ENCODE assay signal across 19 mouse cellular contexts in genomic region chr5:115015121-115015520, GRCm38 (mm10). TPM values are rescaled to one million over a fixed set of nuclear protein-coding genes. Genes with fewer than 3 reads are reported as not detected.
DNase-seq lines count a peak whose midpoint lies in the region; ATAC-seq and TF ChIP-seq lines count a peak whose summit lies in the region.
"Had no signal": no experiment of that assay in that cellular context is flagged by ENCODE, and none has a peak within 500 bp of the region (broad histone marks: within the 10 kb centered on the region; RNA-seq: fewer than 3 reads in every experiment).

No protein-coding gene starts in this region.

- DNase-seq in limb, embryonic 10.5 days (ENCODE audit: low spot score), result no peak
- peak; percentile 77 for DNase-seq in midbrain, embryonic 11.5 days (ENCODE audit: low spot score, missing footprints)
- no peak for DNase-seq in layer of hippocampus, adult 2 months (ENCODE audit: low spot score in 2 of 2)
- DNase-seq in testis, postnatal 14 days (ENCODE audit: low spot score), result no peak
- DNase-seq: cerebellum, adult 18-20 months; gastrocnemius, postnatal 25 days; kidney, postnatal 10 days; right cerebral cortex, adult 18-20 months; thymus, adult 2 months had no signal

- H3K9ac ChIP-seq in limb, embryonic 13.5 days, result no peak overlapping the region
- no peak overlapping the region for H3K9ac ChIP-seq in midbrain, embryonic 11.5 days (ENCODE audit: low read length)
- no peak overlapping the region for H3K9ac ChIP-seq in midbrain, embryonic 15.5 days
- no peak overlapping the region for H3K9ac ChIP-seq in limb, embryonic 15.5 days
- H3K9ac ChIP-seq: forebrain, embryonic 13.5 days; hindbrain, embryonic 15.5 days; limb, embryonic 12.5 days had no signal

- no peak overlapping the region for H3K4me3 ChIP-seq in limb, embryonic 13.5 days
- H3K4me3 ChIP-seq in limb, embryonic 10.5 days, result no peak overlapping the region
- H3K4me3 ChIP-seq in midbrain, embryonic 11.5 days (ENCODE audit: low read depth, low read length), result no peak overlapping the region
- no peak overlapping the region for H3K4me3 ChIP-seq in midbrain, embryonic 15.5 days
- no peak overlapping the region for H3K4me3 ChIP-seq in limb, embryonic 15.5 days
- no peak overlapping the region for H3K4me3 ChIP-seq in layer of hippocampus, adult 2 months
- H3K4me3 ChIP-seq: embryonic facial prominence, embryonic 10.5 days; forebrain, embryonic 13.5 days; hindbrain, embryonic 15.5 days; limb, embryonic 12.5 days had no signal

- no peak for TF ChIP-seq CTCF in layer of hippocampus, adult 2 months (conservative IDR thresholded peaks at IDR 0.05)

- WGBS in limb, embryonic 13.5 days, result 61% methylated on average over 4 of the region's 4 CpGs
- 82% methylated on average over 4 of the region's 4 CpGs for WGBS in limb, embryonic 10.5 days
- 69% methylated on average over 4 of the region's 4 CpGs for WGBS in midbrain, embryonic 11.5 days
- WGBS in midbrain, embryonic 15.5 days, result 43% methylated on average over 4 of the region's 4 CpGs
- WGBS in limb, embryonic 15.5 days, result 51% methylated on average over 4 of the region's 4 CpGs

- H3K4me1 ChIP-seq in limb, embryonic 13.5 days, result peaks cover 44% of the 10 kb centered on the region
- peaks cover 27% of the 10 kb centered on the region for H3K4me1 ChIP-seq in limb, embryonic 10.5 days
- H3K4me1 ChIP-seq in midbrain, embryonic 11.5 days (ENCODE audit: control insufficient read depth, insufficient read depth, low read length), result peaks cover 22% of the 10 kb centered on the region
- H3K4me1 ChIP-seq in midbrain, embryonic 15.5 days, result peaks cover 35% of the 10 kb centered on the region
- H3K4me1 ChIP-seq in limb, embryonic 15.5 days, result peaks cover 28% of the 10 kb centered on the region

- no peaks in the 10 kb centered on the region for H3K36me3 ChIP-seq in limb, embryonic 13.5 days
- 0 out of 2 replicates have a peak, but pooled peaks cover 2% of the 10 kb centered on the region for H3K36me3 ChIP-seq in limb, embryonic 10.5 days
- no peaks in the 10 kb centered on the region for H3K36me3 ChIP-seq in midbrain, embryonic 11.5 days (ENCODE audit: control insufficient read depth, insufficient read depth, low read length)
- H3K36me3 ChIP-seq in midbrain, embryonic 15.5 days (replicated peaks), result no peaks in the 10 kb centered on the region
- H3K36me3 ChIP-seq in limb, embryonic 15.5 days, result no peaks in the 10 kb centered on the region
- H3K36me3 ChIP-seq: hindbrain, embryonic 15.5 days; limb, embryonic 12.5 days had no signal

- no peaks in the 10 kb centered on the region for H3K9me3 ChIP-seq in limb, embryonic 13.5 days
- no peaks in the 10 kb centered on the region for H3K9me3 ChIP-seq in limb, embryonic 10.5 days (replicated peaks)
- no peaks in the 10 kb centered on the region for H3K9me3 ChIP-seq in midbrain, embryonic 11.5 days (ENCODE audit: control insufficient read depth, low read length)
- H3K9me3 ChIP-seq in midbrain, embryonic 15.5 days, result no peaks in the 10 kb centered on the region
- H3K9me3 ChIP-seq in limb, embryonic 15.5 days, result no peaks in the 10 kb centered on the region
- H3K9me3 ChIP-seq: embryonic facial prominence, embryonic 10.5 days; forebrain, embryonic 13.5 days; hindbrain, embryonic 15.5 days; limb, embryonic 12.5 days had no signal

- no peaks in the 10 kb centered on the region for H3K27me3 ChIP-seq in limb, embryonic 13.5 days
- H3K27me3 ChIP-seq in limb, embryonic 10.5 days (ENCODE audit: low read depth, poor library complexity, severe bottlenecking), result no peaks in the 10 kb centered on the region
- no peaks in the 10 kb centered on the region for H3K27me3 ChIP-seq in midbrain, embryonic 11.5 days (ENCODE audit: control insufficient read depth, insufficient read depth, low read length)
- H3K27me3 ChIP-seq in midbrain, embryonic 15.5 days (replicated peaks), result no peaks in the 10 kb centered on the region
- H3K27me3 ChIP-seq in limb, embryonic 15.5 days, result no peaks in the 10 kb centered on the region
- H3K27me3 ChIP-seq: forebrain, embryonic 13.5 days; hindbrain, embryonic 15.5 days; limb, embryonic 12.5 days had no signal

- H3K27ac ChIP-seq in limb, embryonic 13.5 days, result no peak overlapping the region
- no peak overlapping the region for H3K27ac ChIP-seq in limb, embryonic 10.5 days
- no peak overlapping the region for H3K27ac ChIP-seq in midbrain, embryonic 11.5 days (ENCODE audit: low read depth, low read length)
- H3K27ac ChIP-seq in midbrain, embryonic 15.5 days, result no peak overlapping the region
- H3K27ac ChIP-seq in limb, embryonic 15.5 days, result no peak overlapping the region
- H3K27ac ChIP-seq in layer of hippocampus, adult 2 months, result no peak overlapping the region
- H3K27ac ChIP-seq: embryonic facial prominence, embryonic 10.5 days; forebrain, embryonic 13.5 days; hindbrain, embryonic 15.5 days had no signal

- H3K4me2 ChIP-seq in limb, embryonic 13.5 days (replicated peaks), result 0 out of 2 replicates have a peak overlapping the region, but pooled peaks have one; percentile 11
- no peak overlapping the region for H3K4me2 ChIP-seq in midbrain, embryonic 11.5 days
- H3K4me2 ChIP-seq in midbrain, embryonic 15.5 days, result no peak overlapping the region
- H3K4me2 ChIP-seq in limb, embryonic 15.5 days, result 0 out of 2 replicates have a peak overlapping the region, but pooled peaks have one; percentile 1
- H3K4me2 ChIP-seq: hindbrain, embryonic 15.5 days; limb, embryonic 12.5 days had no signal

- ATAC-seq in limb, embryonic 13.5 days (ENCODE audit: low FRiP score, low read depth), result no peak
- no peak for ATAC-seq in midbrain, embryonic 11.5 days (ENCODE audit: low FRiP score)
- ATAC-seq in midbrain, embryonic 15.5 days (replicated peaks), result no peak
- no peak for ATAC-seq in limb, embryonic 15.5 days (ENCODE audit: insufficient number of reproducible peaks, low FRiP score, low TSS enrichment, low read depth)
- ATAC-seq: forebrain, embryonic 13.5 days had no signal

RNA-seq across cellular contexts. Expression of gene Sppl3, which starts 4.2 kb away (rescaled TPM):
- polyA plus RNA-seq in limb, embryonic 13.5 days (2015; fragmentation: Nextera tagmentation; extraction: Ambion mirVana), result 16.2 and 17.3 TPM in 2 replicates
- polyA plus RNA-seq in limb, embryonic 10.5 days (2016; fragmentation: Nextera tagmentation; extraction: Ambion mirVana), result 15.2 and 15.3 TPM in 2 replicates
- polyA plus RNA-seq in midbrain, embryonic 11.5 days (2014; fragmentation: Nextera tagmentation; extraction: Ambion mirVana), result 21.7 and 23.6 TPM in 2 replicates
- polyA plus RNA-seq in midbrain, embryonic 15.5 days (2015; fragmentation: Nextera tagmentation; extraction: Ambion mirVana), result 35.1 and 47.1 TPM in 2 replicates
- 18.6 and 19.9 TPM in 2 replicates for polyA plus RNA-seq in limb, embryonic 15.5 days (2015; fragmentation: Nextera tagmentation; extraction: Ambion mirVana)
- 10 to 100 TPM; 75.2 to 76.2 TPM for total RNA-seq in layer of hippocampus, adult 2 months (2021)

RNA-seq across cellular contexts. Expression of gene Hnf1a, which starts 44.2 kb away (rescaled TPM):
- polyA plus RNA-seq in limb, embryonic 13.5 days (2015; fragmentation: Nextera tagmentation; extraction: Ambion mirVana), result 0.05 TPM in 1 of 2 replicates, not detected in the other
- 0.09 and 0.11 TPM in 2 replicates for polyA plus RNA-seq in limb, embryonic 10.5 days (2016; fragmentation: Nextera tagmentation; extraction: Ambion mirVana)
- polyA plus RNA-seq in midbrain, embryonic 11.5 days (2014; fragmentation: Nextera tagmentation; extraction: Ambion mirVana), result not detected in 2 replicates
- polyA plus RNA-seq in midbrain, embryonic 15.5 days (2015; fragmentation: Nextera tagmentation; extraction: Ambion mirVana), result 0.05 and 0.10 TPM in 2 replicates
- not detected in 2 replicates for polyA plus RNA-seq in limb, embryonic 15.5 days (2015; fragmentation: Nextera tagmentation; extraction: Ambion mirVana)
- total RNA-seq in layer of hippocampus, adult 2 months (2021), result not detected
- total RNA-seq: gastrocnemius, postnatal 25 days; left cerebral cortex, adult 8-10 months; megakaryocyte-erythroid progenitor cell, adult 5-6 weeks had no signal
- polyA plus RNA-seq: limb, embryonic 12.5 days; neural tube, embryonic 11.5 days had no signal

Comparison
In these comparisons a context has a peak if more than half of its experiments do, and no peak if none do; other contexts are left out.
1. H3K4me2 ChIP-seq: peak in limb, embryonic 13.5 days (single experiment) and limb, embryonic 15.5 days (single experiment); none in midbrain, embryonic 11.5 days (single experiment) and midbrain, embryonic 15.5 days (single experiment).